Mouse (Mus musculus) CH12.LX (cell line): Measurements from ENCODE around the gene Golga7b. TPM values are rescaled to one million over a fixed set of nuclear protein-coding genes. Genes with fewer than 3 reads are reported as not detected.

Source experiments
- DNase-seq: peaks from one replicate; pipeline ENCODE4 v3.0.0-alpha.2; 2013; ENCODE audit errors: extremely low read depth
- H3K27ac ChIP-seq: 2 replicates; pipeline ENCODE4 v1.5.1; 2012; ENCODE audit warnings: low read depth, mild to moderate bottlenecking, control low read depth, moderate library complexity; ENCODE audit not compliant: insufficient read depth
- H3K27me3 ChIP-seq: replicated peaks from 2 replicates; pipeline ENCODE3; 2012; ENCODE audit warnings: inconsistent platforms
- H3K36me3 ChIP-seq, 2 experiments: replicated peaks in 1 of 2; 2 replicates each; pipeline versions ENCODE3 to v1.6.1; 2012; ENCODE audit warnings: inconsistent platforms in 1 of 2, low read length in 1 of 2, mild to moderate bottlenecking in 1 of 2, mixed read lengths in 1 of 2, moderate library complexity in 1 of 2; ENCODE audit not compliant: control insufficient read depth in 1 of 2, insufficient read depth in 1 of 2
- H3K4me1 ChIP-seq, 2 experiments: 2 replicates each; pipeline ENCODE4 v1.6.1; 2012; ENCODE audit warnings: inconsistent platforms in 1 of 2, moderate library complexity in 1 of 2; ENCODE audit not compliant: insufficient read depth in 2 of 2, control insufficient read depth in 1 of 2
- H3K4me2 ChIP-seq: 2 replicates; pipeline ENCODE4 v1.6.1; 2012; ENCODE audit warnings: low read depth, mild to moderate bottlenecking, control low read depth; ENCODE audit not compliant: poor library complexity, insufficient read depth, severe bottlenecking
- H3K4me3 ChIP-seq, 3 experiments: fragments of 150-350 bp in 1 of 3; sonication (generic) in 1 of 3; replicated peaks in 1 of 3; 2 replicates each; pipeline versions ENCODE3 to v1.5.1; 2011 to 2012; ENCODE audit warnings: low read depth in 2 of 3, low read length in 2 of 3, mild to moderate bottlenecking in 2 of 3, moderate library complexity in 2 of 3, control low read depth in 1 of 3, improper control_type of control experiment in 1 of 3, inconsistent platforms in 1 of 3, mixed read lengths in 1 of 3; ENCODE audit not compliant: poor library complexity in 1 of 3
- H3K79me2 ChIP-seq: replicated peaks from 2 replicates; pipeline ENCODE4 v1.6.1; 2012; ENCODE audit warnings: mild to moderate bottlenecking, moderate library complexity; ENCODE audit not compliant: control insufficient read depth, poor library complexity, insufficient read depth, severe bottlenecking; ENCODE audit errors: extremely low read depth
- H3K9ac ChIP-seq: 2 replicates; pipeline ENCODE4 v1.6.1; 2012; ENCODE audit warnings: low read depth, mild to moderate bottlenecking, control low read depth, moderate library complexity; ENCODE audit not compliant: insufficient read depth
- H3K9me3 ChIP-seq: replicated peaks from 2 replicates; pipeline ENCODE3; 2012; ENCODE audit warnings: low read length, inconsistent platforms, mixed read lengths
- BHLHE40 ChIP-seq: IDR thresholded peaks from 2 replicates; pipeline ENCODE4 v1.6.1; 2011; ENCODE audit warnings: mild to moderate bottlenecking, low read depth, low read length, improper control_type of control experiment
- CHD2 ChIP-seq: IDR thresholded peaks from 2 replicates; pipeline ENCODE4 v1.6.1; 2011; ENCODE audit warnings: low read length, improper control_type of control experiment
- CTCF ChIP-seq, 2 experiments: IDR thresholded peaks in 1 of 2; conservative IDR thresholded peaks in 1 of 2; 2 replicates each; pipeline ENCODE4 v1.5.1; 2011 to 2012; ENCODE audit warnings: low read depth in 2 of 2, low read length in 2 of 2, improper control_type of control experiment in 1 of 2, inconsistent platforms in 1 of 2, mild to moderate bottlenecking in 1 of 2, moderate library complexity in 1 of 2
- E2F4 ChIP-seq: IDR thresholded peaks from 2 replicates; pipeline ENCODE4 v1.6.1; 2011; ENCODE audit warnings: low read depth, low read length, improper control_type of control experiment; ENCODE audit not compliant: insufficient replicate concordance
- ELF1 ChIP-seq: IDR thresholded peaks from 2 replicates; pipeline ENCODE4 v1.6.1; 2014; ENCODE audit warnings: low read depth, mild to moderate bottlenecking, inconsistent platforms, low read length, improper control_type of control experiment
- EP300 ChIP-seq: IDR thresholded peaks from 2 replicates; pipeline ENCODE4 v1.6.1; 2011; ENCODE audit warnings: low read length, improper control_type of control experiment
- HCFC1 ChIP-seq: IDR thresholded peaks from 2 replicates; pipeline ENCODE4 v1.6.1; 2012; ENCODE audit warnings: low read depth, mild to moderate bottlenecking, inconsistent platforms, low read length, improper control_type of control experiment
- IRF4 ChIP-seq: IDR thresholded peaks from 2 replicates; pipeline ENCODE4 v1.6.1; 2014; ENCODE audit warnings: low read depth, mild to moderate bottlenecking, inconsistent platforms, low read length, improper control_type of control experiment
- JUND ChIP-seq: conservative IDR thresholded peaks from 2 replicates; pipeline ENCODE4 v1.6.1; 2011; ENCODE audit warnings: low read depth, low read length, improper control_type of control experiment
- KAT2A ChIP-seq: IDR thresholded peaks from 2 replicates; pipeline ENCODE4 v1.6.1; 2012; ENCODE audit warnings: low read length, improper control_type of control experiment, inconsistent platforms; ENCODE audit not compliant: insufficient replicate concordance
- MAFK ChIP-seq: IDR thresholded peaks from 2 replicates; pipeline ENCODE4 v1.6.1; 2011; ENCODE audit warnings: low read length, improper control_type of control experiment; ENCODE audit not compliant: insufficient replicate concordance
- MAX ChIP-seq: IDR thresholded peaks from 2 replicates; pipeline ENCODE4 v1.6.1; 2011; ENCODE audit warnings: low read length, improper control_type of control experiment
- MAZ ChIP-seq: IDR thresholded peaks from 2 replicates; pipeline ENCODE4 v1.6.1; 2012; ENCODE audit warnings: low read depth, mild to moderate bottlenecking, inconsistent platforms, low read length, improper control_type of control experiment, moderate library complexity
- MEF2A ChIP-seq: IDR thresholded peaks from 2 replicates; pipeline ENCODE4 v1.6.1; 2014; ENCODE audit warnings: low read depth, mild to moderate bottlenecking, inconsistent platforms, low read length, improper control_type of control experiment, borderline replicate concordance
- MXI1 ChIP-seq: IDR thresholded peaks from 2 replicates; pipeline ENCODE4 v1.6.1; 2011; ENCODE audit warnings: mild to moderate bottlenecking, low read depth, low read length, improper control_type of control experiment
- NELFE ChIP-seq: IDR thresholded peaks from 2 replicates; pipeline ENCODE4 v1.6.1; 2011; ENCODE audit warnings: low read depth, low read length, improper control_type of control experiment
- PAX5 ChIP-seq: IDR thresholded peaks from 2 replicates; pipeline ENCODE4 v1.6.1; 2012; ENCODE audit warnings: low read length, inconsistent platforms, mixed read lengths
- POLR2A ChIP-seq: IDR thresholded peaks from 2 replicates; pipeline ENCODE4 v1.6.1; 2011; ENCODE audit warnings: low read depth, mild to moderate bottlenecking, improper control_type of control experiment, low read length
- RAD21 ChIP-seq: IDR thresholded peaks from 2 replicates; pipeline ENCODE4 v1.6.1; 2011; ENCODE audit warnings: low read depth, mild to moderate bottlenecking, low read length, improper control_type of control experiment, moderate library complexity
- RCOR1 ChIP-seq: conservative IDR thresholded peaks from 2 replicates; pipeline ENCODE4 v1.6.1; 2012; ENCODE audit warnings: low read depth, mild to moderate bottlenecking, inconsistent platforms, low read length, improper control_type of control experiment
- SIN3A ChIP-seq: IDR thresholded peaks from 2 replicates; pipeline ENCODE4 v1.6.1; 2012; ENCODE audit warnings: low read length, improper control_type of control experiment, inconsistent platforms
- TBP ChIP-seq: conservative IDR thresholded peaks from 2 replicates; pipeline ENCODE4 v1.6.1; 2011; ENCODE audit warnings: low read depth, low read length, improper control_type of control experiment
- TCF12 ChIP-seq: IDR thresholded peaks from 2 replicates; pipeline ENCODE4 v1.6.1; 2014; ENCODE audit warnings: low read depth, mild to moderate bottlenecking, inconsistent platforms, low read length, improper control_type of control experiment
- USF1 ChIP-seq: IDR thresholded peaks from 2 replicates; pipeline ENCODE4 v1.6.1; 2014; ENCODE audit warnings: low read depth, mild to moderate bottlenecking, inconsistent platforms, low read length, improper control_type of control experiment
- ZMIZ1 ChIP-seq: IDR thresholded peaks from 2 replicates; pipeline ENCODE4 v1.6.1; 2012; ENCODE audit warnings: low read depth, mild to moderate bottlenecking, inconsistent platforms, low read length, improper control_type of control experiment
- ZNF384 ChIP-seq: IDR thresholded peaks from 2 replicates; pipeline ENCODE4 v1.6.1; 2012; ENCODE audit warnings: low read depth, low read length, improper control_type of control experiment, inconsistent platforms
- dilution Hi-C: fragments of 300-500 bp; cut with MboI; formaldehyde crosslinking; loops from 2 replicates; pipeline ENCODE4 v1.14.3; 2020; ENCODE audit warnings: low sequenced_read_pairs; ENCODE audit not compliant: extremely low pct_unique_long_range_greater_than_20kb, extremely low pct_ligation_motif_present
- in situ Hi-C: fragments of 300-500 bp; cut with MboI; formaldehyde crosslinking; loops from 3 replicates; pipeline ENCODE4 v1.14.3; 2019; ENCODE audit warnings: low sequenced_read_pairs, low pct_ligation_motif_present, low pct_unique_long_range_greater_than_20kb, mixed read lengths
- polyA plus RNA-seq: library from polyadenylated mRNA; unstranded; fragments of >175 nt; gene quantifications from 2 replicates; pipeline ENCODE4 v1.2.1, GENCODE M21; 2012; ENCODE audit warnings: low read depth; ENCODE audit not compliant: insufficient read length
- total RNA-seq, 2 experiments: library from RNA; depleted of rRNA; stranded (reverse); fragments of 300-350 nt in 1 of 2; fragments of >200 nt in 1 of 2; gene quantifications; 2 replicates each; pipeline ENCODE4 v1.2.3; 2012 to 2014

Golga7b gene
- total and polyA plus RNA-seq, 3 experiments = 0.07 to 0.19 (median 0.08) TPM

- dilution Hi-C loops (no loop called here), in situ Hi-C loops (no loop called here)
- DNase-seq = no peak
These were observed 4.0 kb upstream of the Golga7b start for GRCm38 (mm10) chr19:42243401-42243800.

GRCm38 (mm10) chr19:42246626-42247025, 748 bp upstream of the Golga7b start:
- Histone ChIP-seq H3K4me3 (no peak overlapping the region), H3K4me2 (no peak overlapping the region)
- in situ Hi-C loops = no loop called here

More at GRCm38 (mm10) chr19:42243401-42243800, 4.0 kb upstream of the Golga7b start:
- TF ChIP-seq E2F4 (no peak), TBP (no peak), MAX (no peak), MEF2A (no peak), RAD21 (no peak), CTCF (conservative IDR thresholded peaks at IDR 0.05 in 1 of 2, IDR thresholded peaks at IDR 0.05 in 1 of 2; ENCODE audit: low read depth in 2 of 2, low read length in 2 of 2) (no peak), RCOR1 (no peak), IRF4 (no peak), EP300 (no peak), ELF1 (no peak), ZNF384 (no peak), NELFE (no peak), CHD2 (no peak), USF1 (no peak)
- Histone ChIP-seq H3K9me3 (no peaks in the 10 kb centered on the region), H3K4me2 (no peak overlapping the region), H3K4me3 (no peak overlapping the region), H3K36me3 (no peaks in the 10 kb centered on the region), H3K4me1 (peaks cover 0 to 13% of the 10 kb centered on the region in 2 experiments; a peak in 2 of 4 replicates), H3K79me2 (no peaks in the 10 kb centered on the region), H3K9ac (no peak overlapping the region), H3K27me3 (peaks cover 21% of the 10 kb centered on the region), H3K27ac (no peak overlapping the region)

More at GRCm38 (mm10) chr19:42246626-42247025, 748 bp upstream of the Golga7b start:
- dilution Hi-C loops = no loop called here
- Histone ChIP-seq H3K9me3 (no peaks in the 10 kb centered on the region), H3K36me3 (no peaks in the 10 kb centered on the region), H3K27ac (no peak overlapping the region), H3K4me1 (peaks cover 0 to 11% of the 10 kb centered on the region in 2 experiments; a peak in 2 of 4 replicates), H3K79me2 (no peaks in the 10 kb centered on the region), H3K9ac (no peak overlapping the region), H3K27me3 (peaks cover 28% of the 10 kb centered on the region)
- no peak for DNase-seq
- TF ChIP-seq ZMIZ1 (no peak), BHLHE40 (no peak), JUND (no peak), RCOR1 (no peak), HCFC1 (no peak), MAZ (no peak), TCF12 (no peak), ELF1 (no peak), KAT2A (no peak), NELFE (no peak), MEF2A (no peak), MAFK (no peak), MAX (no peak), SIN3A (no peak), CHD2 (no peak), IRF4 (no peak), POLR2A (no peak), MXI1 (no peak), CTCF (conservative IDR thresholded peaks at IDR 0.05 in 1 of 2, IDR thresholded peaks at IDR 0.05 in 1 of 2; ENCODE audit: low read depth in 2 of 2, low read length in 2 of 2) (no peak), PAX5 (no peak)
- TF ChIP-seq, all 38 proteins: peak for 0
